8 mouse cellular contexts compared by ENCODE assay signal in genomic region chr17:25796951-25797369, GRCm38 (mm10). TPM values are rescaled to one million over a fixed set of nuclear protein-coding genes. Genes with fewer than 3 reads are reported as not detected.
DNase-seq lines count a peak whose midpoint lies in the region; ATAC-seq lines count a peak whose summit lies in the region.

Gene Metrn (minus strand): TSS chr17:25797136.

- H3K9me3 ChIP-seq in intestine, embryonic 16.5 days (ENCODE audit: control insufficient read depth, low read length) = no peaks in the 10 kb centered on the region
- H3K9me3 ChIP-seq in limb, embryonic 11.5 days (ENCODE audit: control insufficient read depth, low read length) = no peaks in the 10 kb centered on the region
- H3K9me3 ChIP-seq in midbrain, embryonic 12.5 days = no peaks in the 10 kb centered on the region

- peaks cover 29% of the 10 kb centered on the region for H3K4me1 ChIP-seq in intestine, embryonic 16.5 days (ENCODE audit: control insufficient read depth, insufficient read depth, low read length)
- peaks cover 30% of the 10 kb centered on the region for H3K4me1 ChIP-seq in limb, embryonic 11.5 days (ENCODE audit: control insufficient read depth, insufficient read depth, low read length)
- peaks cover 50% of the 10 kb centered on the region for H3K4me1 ChIP-seq in midbrain, embryonic 12.5 days

- H3K4me3 ChIP-seq in intestine, embryonic 16.5 days (ENCODE audit: low read length) = peak within 1 kb of the TSS; percentile 83
- H3K4me3 ChIP-seq in limb, embryonic 11.5 days (ENCODE audit: low read depth, low read length) = peak within 1 kb of the TSS; percentile 76
- H3K4me3 ChIP-seq in midbrain, embryonic 12.5 days = peak within 1 kb of the TSS; percentile 80

- ATAC-seq in intestine, embryonic 16.5 days = peak; percentile 77
- peak; percentile 82; the same call in 1 of the 2 replicates for ATAC-seq in limb, embryonic 11.5 days (ENCODE audit: insufficient number of reproducible peaks, low FRiP score, low TSS enrichment, low read depth)
- peak; percentile 77 for ATAC-seq in midbrain, embryonic 12.5 days (ENCODE audit: low FRiP score, low read depth)

- 0 out of 2 replicates have a peak, but pooled peaks cover 2% of the 10 kb centered on the region for H3K36me3 ChIP-seq in intestine, embryonic 16.5 days (ENCODE audit: control insufficient read depth, insufficient read depth, low read length)
- H3K36me3 ChIP-seq in limb, embryonic 11.5 days (ENCODE audit: control insufficient read depth, insufficient read depth, low read length) = no peaks in the 10 kb centered on the region
- H3K36me3 ChIP-seq in midbrain, embryonic 12.5 days = no peaks in the 10 kb centered on the region

- peak; percentile 79 for DNase-seq in layer of hippocampus, adult 11-12 months (ENCODE audit: low spot score)
- no peak for DNase-seq in layer of hippocampus, adult 9-10 months (ENCODE audit: low spot score)
- peak; percentile 83 for DNase-seq in embryo, embryonic 11.5 days (ENCODE audit: low read depth, low spot score)
- no peak for DNase-seq in gonadal fat pad, adult 2 months (ENCODE audit: low read depth)
- peak; percentile 95 for DNase-seq in limb, embryonic 11.5 days (ENCODE audit: low spot score)
- DNase-seq in spleen, adult 12 weeks (ENCODE audit: low spot score) = peak; percentile 75

- H3K27ac ChIP-seq in intestine, embryonic 16.5 days (ENCODE audit: low read length) = peak within 1 kb of the TSS; percentile 6
- H3K27ac ChIP-seq in limb, embryonic 11.5 days (replicated peaks; ENCODE audit: low read depth, low read length) = peak within 1 kb of the TSS; percentile 57
- peak within 1 kb of the TSS; percentile 93 for H3K27ac ChIP-seq in midbrain, embryonic 12.5 days (replicated peaks)

- peak within 1 kb of the TSS; percentile 97 for H3K4me2 ChIP-seq in intestine, embryonic 16.5 days (ENCODE audit: low read depth, low read length)
- H3K4me2 ChIP-seq in limb, embryonic 11.5 days (ENCODE audit: low read depth, severe bottlenecking) = peak within 1 kb of the TSS; percentile 99
- H3K4me2 ChIP-seq in midbrain, embryonic 12.5 days (replicated peaks) = peak within 1 kb of the TSS; percentile 92

- H3K9ac ChIP-seq in intestine, embryonic 16.5 days (ENCODE audit: low read depth, low read length) = peak within 1 kb of the TSS; percentile 75
- peak within 1 kb of the TSS; percentile 79 for H3K9ac ChIP-seq in limb, embryonic 11.5 days (ENCODE audit: low read length)
- H3K9ac ChIP-seq in midbrain, embryonic 12.5 days (replicated peaks) = peak within 1 kb of the TSS; percentile 75

- under 1% methylated on average over 35 of the region's 35 CpGs for WGBS in intestine, embryonic 16.5 days
- WGBS in limb, embryonic 11.5 days = under 1% methylated on average over 34 of the region's 35 CpGs
- under 1% methylated on average over 34 of the region's 35 CpGs for WGBS in midbrain, embryonic 12.5 days

- no peaks in the 10 kb centered on the region for H3K27me3 ChIP-seq in intestine, embryonic 16.5 days (replicated peaks; ENCODE audit: control insufficient read depth, insufficient read depth, low read length)
- no peaks in the 10 kb centered on the region for H3K27me3 ChIP-seq in limb, embryonic 11.5 days (ENCODE audit: control insufficient read depth, insufficient read depth, low read length)
- H3K27me3 ChIP-seq in midbrain, embryonic 12.5 days = peaks cover 5% of the 10 kb centered on the region

RNA-seq across cellular contexts. Expression of gene Metrn, which starts in this region (rescaled TPM):
- 22.2 and 31.4 TPM in 2 replicates for polyA plus RNA-seq in gonadal fat pad, adult 2 months (2012; rRNA removed)
- polyA plus RNA-seq in intestine, embryonic 16.5 days (2015; fragmentation: Nextera tagmentation; extraction: Ambion mirVana) = 34.6 and 37.0 TPM in 2 replicates
- polyA plus RNA-seq in limb, embryonic 11.5 days (2014; fragmentation: Nextera tagmentation; extraction: Ambion mirVana) = 13.3 and 15.0 TPM in 2 replicates
- polyA plus RNA-seq in midbrain, embryonic 12.5 days (2016; fragmentation: Nextera tagmentation; extraction: Ambion mirVana) = 59.1 and 68.8 TPM in 2 replicates

Comparison
In these comparisons a context has a peak if more than half of its experiments do, and no peak if none do; other contexts are left out.
1. DNase-seq: peak in layer of hippocampus, adult 11-12 months (single experiment), embryo, embryonic 11.5 days (single experiment), limb, embryonic 11.5 days (single experiment) and spleen, adult 12 weeks (single experiment); none in layer of hippocampus, adult 9-10 months (single experiment) and gonadal fat pad, adult 2 months (single experiment).
2. H3K27ac ChIP-seq: peak in every context shown above with its lines; median percentile 93 in midbrain, embryonic 12.5 days; 57 in limb, embryonic 11.5 days; 6 in intestine, embryonic 16.5 days.
3. Peak in every context shown above with its lines, with median percentiles within 50 percentile points of each other: ATAC-seq, H3K4me2 ChIP-seq, H3K4me3 ChIP-seq and H3K9ac ChIP-seq.